Mouse (Mus musculus) MEL (cell line): ENCODE data around the gene Hps4.

ENCODE experiments used
- CTCF ChIP-seq, 3 experiments: IDR thresholded peaks in 2 of 3; conservative IDR thresholded peaks in 1 of 3; 2 replicates each; pipeline ENCODE4 v1.5.1; 2011 to 2012; ENCODE audit warnings: low read length in 3 of 3, low read depth in 2 of 3, mild to moderate bottlenecking in 2 of 3, improper control_type of control experiment in 1 of 3, inconsistent platforms in 1 of 3, mixed read lengths in 1 of 3, moderate library complexity in 1 of 3; ENCODE audit not compliant: control insufficient read depth in 1 of 3, insufficient read depth in 1 of 3, poor library complexity in 1 of 3, severe bottlenecking in 1 of 3
- EP300 ChIP-seq, 2 experiments: IDR thresholded peaks; 2 replicates each; pipeline ENCODE4 v1.6.1; 2011; ENCODE audit warnings: improper control_type of control experiment in 2 of 2, low read length in 2 of 2, low read depth in 1 of 2, mild to moderate bottlenecking in 1 of 2
- GABPA ChIP-seq: IDR thresholded peaks from 2 replicates; pipeline ENCODE4 v1.6.1; 2012; ENCODE audit warnings: low read depth, mild to moderate bottlenecking, inconsistent platforms, low read length, improper control_type of control experiment, moderate library complexity
- JUND ChIP-seq: IDR thresholded peaks from 2 replicates; pipeline ENCODE4 v1.6.1; 2011; ENCODE audit warnings: low read depth, mild to moderate bottlenecking, improper control_type of control experiment, low read length
- MAZ ChIP-seq: IDR thresholded peaks from 2 replicates; pipeline ENCODE4 v1.6.1; 2012; ENCODE audit warnings: low read depth, mild to moderate bottlenecking, inconsistent platforms, low read length, improper control_type of control experiment
- MXI1 ChIP-seq: IDR thresholded peaks from 2 replicates; pipeline ENCODE4 v1.6.1; 2011; ENCODE audit warnings: mild to moderate bottlenecking, low read depth, low read length, improper control_type of control experiment
- NELFE ChIP-seq: IDR thresholded peaks from 2 replicates; pipeline ENCODE4 v1.6.1; 2011; ENCODE audit warnings: low read depth, low read length, improper control_type of control experiment
- RAD21 ChIP-seq: IDR thresholded peaks from 2 replicates; pipeline ENCODE4 v1.6.1; 2011; ENCODE audit warnings: mild to moderate bottlenecking, low read depth, low read length, improper control_type of control experiment
- UBTF ChIP-seq: IDR thresholded peaks from 2 replicates; pipeline ENCODE4 v1.6.1; 2012; ENCODE audit warnings: low read depth, mild to moderate bottlenecking, inconsistent platforms, low read length, improper control_type of control experiment, moderate library complexity, borderline replicate concordance; ENCODE audit not compliant: insufficient read depth
- ZC3H11A ChIP-seq: IDR thresholded peaks from 2 replicates; pipeline ENCODE4 v1.6.1; 2012; ENCODE audit warnings: low read depth, mild to moderate bottlenecking, inconsistent platforms, low read length, improper control_type of control experiment

DNA sequence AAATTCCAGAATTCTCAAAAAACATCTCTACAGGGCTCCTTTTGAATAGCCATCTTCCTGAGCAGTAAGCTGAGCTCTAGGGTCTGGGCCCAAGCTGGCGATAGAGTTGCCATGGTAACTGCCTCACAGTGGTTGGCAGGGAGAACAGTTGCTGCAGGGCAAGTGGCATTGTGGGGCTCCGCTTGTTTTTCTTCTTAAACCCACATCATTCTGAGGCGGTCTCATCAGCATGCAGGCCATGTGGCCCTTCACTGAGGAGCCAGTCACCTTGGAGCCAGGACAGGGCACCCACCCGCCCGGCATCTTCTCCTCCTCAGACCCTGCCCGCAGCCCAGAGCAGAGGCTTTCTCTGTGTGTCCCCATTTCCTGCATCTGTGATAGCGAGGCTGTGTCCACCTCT, 29.1 kb downstream of the Hps4 start:
- TF ChIP-seq CTCF (IDR thresholded peaks at IDR 0.05 in 2 of 3, conservative IDR thresholded peaks at IDR 0.05 in 1 of 3; ENCODE audit: control insufficient read depth in 1 of 3, insufficient read depth in 1 of 3, low read depth in 2 of 3, low read length in 3 of 3, poor library complexity in 1 of 3, severe bottlenecking in 1 of 3): no peak
- TF ChIP-seq ZC3H11A: no peak
- no peak for TF ChIP-seq MXI1
- no peak for TF ChIP-seq EP300 (IDR thresholded peaks at IDR 0.05; ENCODE audit: low read depth in 1 of 2, low read length in 2 of 2)
- TF ChIP-seq RAD21: no peak
- no peak for TF ChIP-seq UBTF
- no peak for TF ChIP-seq MAZ
- no peak for TF ChIP-seq JUND
- TF ChIP-seq GABPA: no peak
- TF ChIP-seq NELFE: no peak
